Mouse (Mus musculus) retina, adult 2 months (tissue): Measurements from ENCODE around the gene Phactr1.
"Not testable (repeated sequence)": the region's sequence is repeated elsewhere in the genome, so short reads cannot be mapped to it uniquely, and the experiment has no call there.

Experiments used
- DNase-seq: peaks from one replicate; pipeline ENCODE4 v3.0.0-alpha.2; 2012; ENCODE audit warnings: low read depth, low spot score

Gene Phactr1

DNA sequence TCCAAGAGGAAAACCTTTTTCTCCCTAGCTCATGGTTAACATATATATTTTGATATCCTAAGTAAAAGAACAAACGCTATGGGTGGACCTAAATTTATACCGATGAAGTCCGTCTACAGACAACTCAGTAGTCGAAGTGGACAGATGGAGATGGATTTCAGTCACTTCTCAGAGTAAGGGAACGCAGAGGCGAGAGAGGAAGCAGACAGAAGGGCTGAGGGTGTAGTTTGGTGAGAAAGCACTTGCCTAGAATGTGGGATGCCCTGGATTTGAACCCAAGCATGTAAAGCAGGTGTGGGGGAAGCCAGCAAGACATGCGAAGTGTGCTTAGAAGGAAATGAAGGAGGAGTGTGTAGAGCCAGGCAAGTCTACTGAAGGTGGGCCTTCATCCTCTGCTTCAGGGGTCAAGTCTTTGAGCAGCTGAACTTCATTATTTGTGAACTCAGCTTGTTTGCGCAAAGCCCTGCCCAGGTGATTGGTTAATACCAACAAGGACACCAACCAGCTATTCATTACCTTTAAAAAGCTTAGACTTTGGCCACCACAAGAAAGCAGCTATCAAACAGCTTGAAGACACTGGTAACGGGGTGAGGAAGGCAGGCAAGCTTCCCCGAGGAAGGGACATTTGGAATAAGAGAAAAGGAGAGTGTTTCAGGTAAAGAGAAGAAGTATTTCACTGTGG, 241.5 kb downstream of the Phactr1 start:
- no peak for DNase-seq

DNA sequence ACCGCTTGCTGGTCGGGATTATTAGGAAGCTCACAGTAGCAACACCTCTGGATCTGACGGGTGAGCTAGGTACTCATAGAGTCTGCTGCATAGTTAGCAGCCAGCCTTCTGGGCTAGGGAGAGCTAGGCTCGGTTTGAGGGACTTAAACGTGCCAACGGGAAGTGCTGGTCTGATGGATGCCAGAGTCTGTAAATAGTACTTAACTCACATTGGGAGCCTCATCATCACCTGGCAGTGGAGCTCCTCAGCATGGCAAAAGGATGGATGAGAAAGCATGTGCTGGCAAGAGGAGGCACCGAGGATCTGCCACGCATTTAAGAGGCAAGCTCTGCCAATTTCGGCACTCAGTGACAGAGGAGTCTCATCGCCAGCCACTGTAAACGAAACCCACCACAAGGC, 247.4 kb downstream of the Phactr1 start:
- no peak for DNase-seq

DNA sequence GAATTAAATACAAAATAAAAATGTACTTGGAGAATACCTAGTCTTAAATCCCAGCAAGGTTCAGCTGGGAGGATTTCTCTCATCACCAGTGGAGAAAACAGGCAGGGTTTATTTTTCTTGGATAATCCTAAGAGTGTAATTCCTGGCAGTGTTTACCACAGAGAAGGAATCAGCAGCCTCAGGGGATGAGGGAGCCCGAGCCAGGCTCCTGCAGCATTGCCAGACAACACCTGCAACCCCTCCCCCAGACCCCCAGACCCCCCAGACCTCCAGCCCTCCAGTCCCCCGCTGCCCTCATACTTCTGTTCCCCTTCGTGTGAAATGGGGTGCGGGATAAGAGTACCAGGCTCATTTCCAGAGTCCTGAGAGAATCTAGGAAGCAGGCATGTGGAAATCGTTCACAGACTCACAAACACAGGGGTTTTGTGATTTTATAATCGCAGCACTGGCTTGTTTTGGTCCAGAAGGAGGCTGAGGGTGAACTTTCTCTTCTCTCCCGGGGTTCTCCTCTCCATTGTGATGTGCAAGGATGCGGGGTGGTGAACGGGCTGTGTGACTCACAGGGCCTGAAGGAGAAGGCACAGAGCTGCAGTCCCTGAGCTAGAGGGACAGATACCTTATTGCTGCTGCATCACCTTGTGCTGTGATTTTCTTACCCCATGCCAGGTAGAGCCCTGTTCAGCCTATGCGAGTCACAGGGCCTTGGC, 249.3 kb downstream of the Phactr1 start:
- no peak for DNase-seq

DNA sequence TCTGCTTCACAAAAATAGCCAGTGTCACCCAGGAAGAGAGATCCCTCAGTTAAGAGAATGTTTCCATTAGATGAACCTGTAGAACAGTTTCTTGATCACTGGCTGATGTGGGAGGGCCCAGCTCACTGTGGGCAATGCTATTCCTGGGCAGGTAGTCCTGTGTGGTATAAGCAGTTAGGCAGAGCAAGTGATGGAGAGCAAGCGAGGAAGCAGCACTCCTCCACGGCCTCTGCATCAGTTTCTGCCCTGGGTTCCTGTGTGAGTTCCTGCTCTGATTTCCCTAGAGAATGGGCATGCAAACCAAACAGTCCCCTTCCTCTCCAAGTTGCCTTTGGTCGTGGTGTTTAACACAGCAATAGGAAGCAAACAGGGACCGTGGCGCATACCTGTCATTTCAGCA, 251.6 kb downstream of the Phactr1 start:
- no peak for DNase-seq

DNA sequence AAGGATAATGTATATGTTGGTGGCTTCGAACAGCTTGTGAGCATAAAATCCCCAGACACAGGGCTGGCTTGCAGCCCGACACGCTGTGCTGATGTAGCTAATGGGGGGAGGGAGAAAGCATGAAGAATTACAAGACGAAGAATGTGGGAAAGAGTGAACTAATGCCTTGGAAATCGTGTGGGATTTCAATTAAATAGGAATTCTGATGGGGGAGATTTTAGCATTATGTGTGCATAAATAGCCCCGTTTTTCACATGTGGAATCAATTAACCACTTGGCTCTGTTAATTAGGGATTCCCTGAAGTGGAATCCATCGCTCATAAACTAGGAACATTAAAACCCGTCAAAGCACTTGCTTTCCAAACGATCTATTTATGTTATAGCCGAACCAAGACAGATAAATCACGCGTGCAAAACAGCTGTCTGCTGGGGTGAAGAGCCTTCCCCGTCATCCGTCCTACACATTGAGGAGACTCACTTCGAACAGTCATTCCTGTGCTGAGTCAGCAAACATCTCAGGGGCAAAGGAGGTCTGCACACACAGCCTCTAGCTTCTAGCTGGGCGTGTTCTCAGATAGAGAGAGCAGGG, 254.2 kb downstream of the Phactr1 start:
- no peak for DNase-seq

DNA sequence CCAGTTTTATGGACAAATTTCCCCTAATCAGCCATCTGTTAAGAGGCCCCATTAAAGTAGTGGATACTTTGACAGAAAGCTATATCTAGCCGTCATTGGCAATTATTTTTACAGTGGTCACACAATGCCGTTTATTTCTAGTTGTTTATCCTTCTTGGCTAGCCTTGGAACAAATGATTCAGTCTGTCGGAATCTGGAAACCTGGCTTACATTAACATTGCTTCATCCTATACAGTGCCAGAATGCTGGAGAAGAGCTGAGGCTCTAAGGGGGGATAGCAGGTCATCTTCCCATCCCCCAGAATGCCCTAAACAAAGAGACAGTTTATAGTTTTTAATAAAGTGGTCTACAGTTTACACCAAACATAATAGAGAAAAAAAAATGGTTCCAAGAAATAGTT, 257.4 kb downstream of the Phactr1 start:
- DNase-seq = no peak

DNA sequence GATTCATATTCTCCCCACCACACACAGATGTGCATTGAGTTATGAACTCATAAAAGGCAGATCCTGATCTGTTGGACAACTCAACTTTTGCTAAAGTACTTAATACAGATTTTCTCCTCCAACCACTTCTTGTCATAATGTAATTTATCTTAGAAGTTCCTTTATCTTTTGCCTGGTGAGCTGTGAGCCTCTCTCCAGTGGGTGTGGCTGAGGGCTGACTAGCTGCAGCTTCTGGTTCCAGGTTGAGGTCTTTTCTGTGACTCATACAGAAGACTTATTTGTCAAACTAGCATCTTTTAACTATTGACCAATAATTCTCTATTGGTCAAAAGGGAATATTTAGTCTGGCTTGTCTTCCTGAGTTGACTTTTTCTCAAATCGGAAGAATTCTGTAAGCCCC, 257.9 kb downstream of the Phactr1 start:
- DNase-seq = no peak

DNA sequence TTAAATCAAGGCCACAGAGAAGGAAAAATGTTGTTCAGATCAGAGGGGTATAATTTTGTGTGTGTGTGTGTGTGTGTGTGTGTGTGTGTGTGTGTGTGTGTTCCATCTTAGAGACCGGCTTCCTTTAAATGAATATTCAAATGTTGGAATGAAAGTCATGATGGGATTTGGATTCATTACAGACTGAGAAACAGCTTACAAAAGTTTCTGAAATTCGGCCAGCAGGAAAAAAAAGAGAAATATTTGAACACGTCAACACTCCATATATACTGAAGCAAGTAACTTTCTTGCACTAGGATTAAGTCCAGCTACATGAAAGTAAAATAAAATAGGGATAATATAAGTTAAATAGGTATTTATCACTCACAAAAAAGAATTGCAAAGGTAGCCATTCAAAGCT, 259.8 kb downstream of the Phactr1 start:
- no peak for DNase-seq

DNA sequence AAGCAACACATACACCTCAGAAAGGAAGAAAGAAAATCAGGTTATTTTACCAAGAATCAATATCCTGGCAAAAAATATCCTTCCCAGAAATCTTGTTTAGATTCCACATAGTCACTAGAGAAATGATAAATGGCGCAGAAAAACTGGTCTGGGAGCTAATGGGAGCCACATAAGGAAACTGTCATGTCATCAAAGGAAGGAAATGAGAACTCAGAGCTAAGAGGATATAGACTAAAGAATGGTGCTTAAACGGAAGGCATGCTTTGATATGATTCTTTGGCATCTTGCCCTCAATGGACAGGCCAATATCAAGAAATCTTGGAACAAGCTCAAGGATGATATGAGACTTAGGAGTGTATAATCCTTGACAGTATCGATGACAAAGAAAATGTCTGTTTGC, 263.7 kb downstream of the Phactr1 start:
- DNase-seq = no peak

DNA sequence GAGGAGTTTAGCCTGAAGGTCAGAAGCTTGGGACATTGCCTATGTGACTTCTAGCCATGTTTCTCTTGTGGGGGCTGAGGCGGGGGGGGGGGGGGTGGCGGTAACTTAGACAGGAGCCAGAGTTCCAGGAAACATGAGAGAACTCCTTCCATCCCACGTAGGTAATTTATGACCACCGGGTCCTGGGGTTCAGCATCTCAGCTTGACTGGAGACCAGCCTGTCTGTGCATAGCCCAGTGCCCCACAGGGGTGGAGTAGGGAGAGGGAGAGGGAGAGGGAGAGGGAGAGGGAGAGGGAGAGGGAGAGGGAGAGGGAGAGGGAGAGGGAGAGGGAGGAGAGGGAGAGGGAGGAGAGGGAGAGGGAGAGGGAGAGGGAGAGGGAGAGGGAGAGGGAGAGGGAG, 264.8 kb downstream of the Phactr1 start:
- DNase-seq = not testable (repeated sequence)

DNA sequence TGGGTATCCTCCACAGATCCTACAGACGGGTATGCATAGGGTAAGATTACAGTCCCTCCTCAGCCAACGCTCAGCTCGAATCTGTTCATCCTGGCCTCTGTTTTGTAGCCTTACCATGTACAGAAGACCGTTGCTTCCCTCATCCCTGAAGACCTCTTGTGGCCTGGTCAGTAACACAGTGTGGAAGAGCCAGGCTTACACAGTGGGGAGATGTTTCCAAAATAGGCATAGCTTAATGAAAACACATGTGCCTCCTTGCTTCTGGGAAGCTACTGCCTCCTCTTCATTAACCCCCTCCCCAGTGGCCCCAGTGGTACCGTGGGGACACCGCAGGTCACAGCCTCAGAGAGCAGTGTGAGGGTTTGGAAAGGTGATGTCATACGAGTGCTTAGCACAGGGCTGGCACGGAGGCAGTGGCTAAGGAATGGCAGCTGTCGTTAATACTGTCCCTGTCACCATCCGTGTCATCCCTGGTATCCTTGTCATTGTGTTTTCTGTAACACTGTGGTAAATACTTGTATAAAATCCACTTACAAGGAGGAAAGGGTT, 268.4 kb downstream of the Phactr1 start:
- no peak for DNase-seq

DNA sequence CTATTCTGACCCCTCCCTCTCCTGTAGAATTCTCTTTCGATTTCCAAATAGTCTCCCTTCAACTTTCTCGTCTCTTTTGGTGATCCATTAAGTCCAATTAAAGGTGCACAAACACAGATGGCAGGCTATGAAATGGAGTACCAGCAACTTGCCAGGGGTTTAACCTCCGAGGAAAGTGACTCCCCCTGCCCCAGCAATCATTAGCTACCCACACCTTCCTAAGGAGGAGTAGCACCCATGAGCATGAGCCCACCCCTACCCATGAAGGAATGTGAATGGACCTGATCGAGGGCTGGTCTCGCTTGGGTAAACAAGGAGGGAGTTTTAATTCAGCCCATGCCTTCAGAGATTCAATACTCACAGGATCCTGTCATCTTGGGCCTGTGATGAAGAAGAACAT, 268.9 kb downstream of the Phactr1 start:
- DNase-seq = no peak

DNA sequence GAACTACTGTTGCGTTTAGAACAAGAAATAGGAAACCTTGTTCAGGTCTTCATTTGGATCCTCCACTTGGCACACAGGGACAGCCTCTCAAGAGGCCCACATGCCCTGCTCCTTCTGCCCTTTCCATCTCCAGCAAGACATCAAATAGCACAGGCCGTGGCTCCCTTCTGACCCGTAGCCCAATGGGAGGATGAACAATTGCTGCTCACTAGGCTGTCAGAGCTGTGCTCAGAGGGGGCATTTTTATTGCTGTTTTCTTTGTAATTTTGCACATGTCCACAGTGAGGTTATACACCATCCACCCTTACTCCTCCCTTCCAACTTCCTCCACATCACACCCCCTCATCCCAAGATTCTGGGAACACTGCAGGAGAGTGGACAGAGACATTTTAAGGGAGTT, 269.6 kb downstream of the Phactr1 start:
- no peak for DNase-seq

DNA sequence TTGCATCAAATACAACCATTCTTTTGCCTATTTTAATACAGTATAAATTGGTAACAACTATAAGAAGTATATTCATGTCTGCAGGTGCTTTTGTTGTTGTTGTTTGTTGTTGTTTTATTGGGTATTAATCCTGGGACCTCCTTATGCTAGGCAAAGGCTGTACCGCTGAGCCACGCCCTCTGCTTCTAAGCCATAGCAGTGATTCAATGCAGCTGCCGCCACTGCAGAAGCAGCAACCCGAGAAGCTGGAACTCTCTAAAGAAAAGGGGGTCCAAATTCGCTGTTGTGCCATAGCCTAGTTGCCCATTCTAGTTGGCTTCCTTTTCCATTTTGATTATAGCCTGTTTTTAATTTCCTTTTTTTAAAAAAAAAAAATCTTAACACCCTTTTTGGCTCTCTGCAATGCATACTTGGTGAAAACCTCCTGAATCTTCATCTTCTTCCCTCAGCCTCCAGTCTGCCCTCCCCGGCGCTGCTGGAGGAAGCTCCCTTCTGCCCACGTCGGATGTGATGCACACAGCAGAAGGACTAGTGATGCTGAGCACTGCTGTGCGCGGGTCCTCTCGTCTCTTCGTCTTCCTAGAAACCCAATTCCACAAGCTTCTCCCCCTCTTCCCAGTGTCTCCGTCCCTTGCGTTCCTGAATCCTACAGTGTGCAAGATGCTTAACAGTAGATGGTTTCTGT, 271.8 kb downstream of the Phactr1 start:
- DNase-seq = no peak

DNA sequence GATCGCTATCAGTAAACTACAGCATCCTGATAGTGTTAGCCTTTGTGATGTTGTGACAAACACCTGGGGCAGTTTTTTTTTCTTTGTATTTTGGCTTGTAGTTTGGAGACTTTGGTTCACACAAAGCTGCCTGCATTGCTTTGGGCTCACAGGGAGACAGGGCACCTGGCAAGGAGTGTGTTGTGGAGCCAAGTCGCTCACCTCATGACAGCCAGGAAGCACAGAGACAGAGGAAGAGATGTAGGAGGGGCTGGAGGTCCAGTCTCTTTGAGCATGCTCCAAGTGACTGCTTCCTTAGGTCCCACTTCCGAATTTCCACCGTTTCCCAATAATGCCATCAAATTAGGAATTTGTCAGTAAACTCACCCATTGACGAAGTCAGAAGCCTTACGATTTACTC, 272.6 kb downstream of the Phactr1 start:
- no peak for DNase-seq

DNA sequence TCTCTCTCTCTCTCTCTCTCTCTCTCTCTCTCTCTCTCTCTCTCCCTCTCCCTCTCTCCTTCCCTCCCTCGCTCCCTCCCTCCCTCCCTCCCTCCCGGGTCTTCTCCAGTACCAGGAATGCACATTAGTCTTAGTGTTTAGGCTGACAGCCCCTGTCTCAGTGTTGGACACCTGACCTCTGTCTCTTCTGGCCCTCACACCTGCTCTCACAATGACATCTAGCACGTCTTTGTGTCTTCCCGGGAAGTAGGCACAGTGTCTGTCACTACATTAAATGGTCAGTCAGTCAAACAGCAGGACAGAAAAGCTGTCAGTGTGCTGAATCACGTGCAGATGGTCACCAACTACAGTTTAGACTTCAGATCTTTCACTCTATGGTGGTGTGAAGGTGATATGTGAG, 273.7 kb downstream of the Phactr1 start:
- no peak for DNase-seq

DNA sequence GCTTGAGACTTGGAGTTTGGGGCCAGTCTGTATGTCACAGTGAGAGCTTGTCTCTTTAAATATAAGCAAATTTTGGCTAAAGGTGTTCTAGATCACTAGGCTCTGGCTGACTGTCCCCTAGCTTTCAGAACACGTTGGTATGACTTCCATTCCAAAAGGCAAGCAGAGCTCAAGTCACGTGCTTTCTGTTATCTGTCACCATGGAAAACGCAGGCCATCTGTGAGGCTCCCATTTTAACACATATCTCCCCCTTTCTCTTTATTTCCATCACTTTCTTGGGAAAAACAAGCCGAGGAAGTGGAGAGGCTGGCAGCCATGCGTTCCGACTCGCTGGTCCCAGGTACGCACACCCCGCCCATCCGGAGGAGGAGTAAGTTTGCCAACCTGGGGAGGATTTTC, 275.9 kb downstream of the Phactr1 start:
- no peak for DNase-seq

DNA sequence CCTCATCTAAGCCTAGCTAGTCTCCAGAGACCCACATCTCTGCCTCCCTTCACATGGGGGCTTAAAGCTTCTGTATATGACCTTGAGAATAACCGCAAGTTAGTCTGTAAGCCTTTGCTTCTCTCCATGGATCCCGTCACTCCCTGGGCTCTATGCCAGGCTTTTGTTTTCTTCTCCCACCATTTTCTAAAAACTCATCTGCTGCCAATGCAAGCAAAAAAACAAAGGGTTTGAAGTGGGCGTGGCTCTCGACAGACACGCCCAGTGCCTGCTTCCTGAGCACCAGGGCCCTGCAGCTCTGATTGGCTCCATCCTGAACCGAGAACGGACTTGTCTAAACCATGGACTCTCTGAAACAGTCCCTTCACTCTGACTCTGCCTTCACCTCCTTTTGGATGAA, 277.4 kb downstream of the Phactr1 start:
- DNase-seq = no peak

DNA sequence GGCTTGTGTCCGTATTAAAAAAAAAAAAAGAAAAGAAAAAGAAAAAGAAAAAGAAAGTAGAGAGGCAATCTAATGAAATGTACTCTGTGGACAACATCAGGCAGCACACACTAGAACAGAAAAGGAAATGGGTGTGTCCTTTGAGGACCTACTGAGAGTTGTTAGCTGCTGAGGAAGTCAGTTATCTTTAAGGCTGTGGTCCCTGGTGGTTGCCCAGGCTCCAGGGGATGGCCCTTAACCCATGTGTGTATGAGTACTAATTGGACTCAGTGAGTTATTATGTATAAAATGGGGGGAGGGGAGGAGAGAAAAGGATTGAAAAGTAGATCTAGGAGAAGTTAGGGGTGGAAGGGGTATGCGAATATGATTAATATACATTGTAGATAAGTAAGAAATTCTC, 278.4 kb downstream of the Phactr1 start:
- DNase-seq = no peak

DNA sequence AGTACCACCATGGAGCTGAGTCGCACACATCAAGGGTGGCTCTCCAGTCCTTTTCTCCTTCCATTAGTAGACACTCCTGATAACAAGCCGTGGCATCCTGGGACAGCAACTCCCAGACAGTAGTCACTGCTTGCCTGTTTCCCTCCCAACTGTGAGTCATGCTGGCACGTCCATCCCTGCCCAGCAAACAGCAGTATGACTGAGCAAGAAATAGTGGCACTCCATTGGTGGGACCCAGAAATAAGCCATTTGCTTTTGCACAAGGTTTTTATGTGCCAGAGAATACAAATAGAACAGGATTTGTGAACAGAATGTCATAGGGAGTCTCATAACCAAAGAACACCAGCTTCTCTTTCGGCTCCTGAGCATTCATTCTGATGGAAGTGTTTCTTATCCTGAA, 281.1 kb downstream of the Phactr1 start:
- DNase-seq = no peak

DNA sequence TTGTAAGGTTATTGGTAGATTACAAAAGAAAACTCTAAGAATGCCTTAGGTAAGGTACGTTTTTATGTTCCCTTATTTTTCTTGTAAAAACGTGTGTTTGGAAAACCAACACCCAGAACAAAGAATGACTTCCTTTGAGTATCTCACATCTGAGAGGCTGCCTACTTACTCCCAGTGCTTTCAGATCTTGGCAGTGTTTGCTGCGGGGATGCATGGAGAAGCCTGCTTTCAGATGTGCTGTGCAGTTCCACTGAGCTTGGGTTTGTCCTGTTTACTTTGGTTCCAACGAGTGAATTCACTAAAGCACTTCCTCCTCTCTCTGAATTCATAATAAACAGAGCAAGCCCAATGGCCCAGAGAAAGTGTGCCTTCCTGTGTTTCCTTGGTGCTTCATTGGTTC, 288.1 kb downstream of the Phactr1 start:
- no peak for DNase-seq

DNA sequence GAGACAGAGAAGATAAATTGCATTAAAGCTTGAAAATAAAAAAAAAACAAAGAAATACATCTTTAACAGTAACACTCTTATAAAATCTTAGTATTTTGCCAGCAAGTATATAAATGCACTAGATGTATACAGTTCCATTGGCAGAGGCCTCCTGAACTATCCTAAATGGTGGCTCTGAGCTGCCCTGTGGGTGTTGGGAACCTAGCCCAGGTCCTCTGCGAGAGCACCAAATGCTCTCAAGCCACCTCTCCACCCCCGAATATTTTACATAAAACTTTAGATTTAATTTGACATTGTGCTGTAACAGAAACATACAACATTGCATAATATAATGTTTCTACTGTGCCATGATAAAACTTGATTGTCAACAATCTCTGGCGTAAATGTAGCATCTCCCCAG, 293.1 kb downstream of the Phactr1 start:
- DNase-seq = no peak
